In genomic region chr11:117291271-117292059, GRCm38 (mm10) we compare ENCODE assay signal across 14 mouse cellular contexts.
"Had no signal": no experiment of that assay in that cellular context is flagged by ENCODE, and none has a peak within 500 bp of the region (broad histone marks: within the 10 kb centered on the region; RNA-seq: fewer than 3 reads in every experiment).

No protein-coding gene starts in this region.

- H3K36me3 ChIP-seq: midbrain, embryonic 15.5 days had no signal

- H3K9ac ChIP-seq: limb, embryonic 15.5 days; liver, embryonic 12.5 days; lung, embryonic 15.5 days; midbrain, embryonic 15.5 days; stomach, embryonic 15.5 days had no signal

- H3K9me3 ChIP-seq: limb, embryonic 15.5 days; liver, embryonic 12.5 days; lung, embryonic 15.5 days; midbrain, embryonic 15.5 days; stomach, embryonic 15.5 days had no signal

- H3K27ac ChIP-seq: kidney, postnatal 0 days; layer of hippocampus, adult 2 months; limb, embryonic 15.5 days; liver, embryonic 12.5 days; lung, embryonic 15.5 days; macrophage; midbrain, embryonic 15.5 days; stomach, embryonic 15.5 days had no signal

- H3K4me3 ChIP-seq: layer of hippocampus, adult 2 months; limb, embryonic 15.5 days; liver, embryonic 12.5 days; lung, embryonic 15.5 days; midbrain, embryonic 15.5 days; stomach, embryonic 15.5 days had no signal

- H3K4me2 ChIP-seq: limb, embryonic 15.5 days; liver, embryonic 12.5 days; lung, embryonic 15.5 days; midbrain, embryonic 11.5 days; midbrain, embryonic 15.5 days; stomach, embryonic 15.5 days had no signal

- DNase-seq: kidney, adult 11 months; kidney, adult 9 months; kidney, postnatal 4 days; lung, postnatal 14 days; right cerebral cortex, postnatal 4 days had no signal

- H3K27me3 ChIP-seq: limb, embryonic 15.5 days; liver, embryonic 12.5 days; lung, embryonic 15.5 days; midbrain, embryonic 15.5 days; stomach, embryonic 15.5 days had no signal
